Mouse (Mus musculus) CH12.LX (cell line): ENCODE measurements around the gene Rxfp3. TPM values are rescaled to one million over a fixed set of nuclear protein-coding genes. Genes with fewer than 3 reads are reported as not detected.

Experiments used
- DNase-seq: peaks from one replicate; pipeline ENCODE4 v3.0.0-alpha.2; 2013; ENCODE audit errors: extremely low read depth
- H3K27ac ChIP-seq: 2 replicates; pipeline ENCODE4 v1.5.1; 2012; ENCODE audit warnings: low read depth, mild to moderate bottlenecking, control low read depth, moderate library complexity; ENCODE audit not compliant: insufficient read depth
- H3K27me3 ChIP-seq: replicated peaks from 2 replicates; pipeline ENCODE3; 2012; ENCODE audit warnings: inconsistent platforms
- H3K36me3 ChIP-seq, 2 experiments: replicated peaks in 1 of 2; 2 replicates each; pipeline versions ENCODE3 to v1.6.1; 2012; ENCODE audit warnings: inconsistent platforms in 1 of 2, low read length in 1 of 2, mild to moderate bottlenecking in 1 of 2, mixed read lengths in 1 of 2, moderate library complexity in 1 of 2; ENCODE audit not compliant: control insufficient read depth in 1 of 2, insufficient read depth in 1 of 2
- H3K4me1 ChIP-seq, 2 experiments: 2 replicates each; pipeline ENCODE4 v1.6.1; 2012; ENCODE audit warnings: inconsistent platforms in 1 of 2, moderate library complexity in 1 of 2; ENCODE audit not compliant: insufficient read depth in 2 of 2, control insufficient read depth in 1 of 2
- H3K4me2 ChIP-seq: 2 replicates; pipeline ENCODE4 v1.6.1; 2012; ENCODE audit warnings: low read depth, mild to moderate bottlenecking, control low read depth; ENCODE audit not compliant: poor library complexity, insufficient read depth, severe bottlenecking
- H3K4me3 ChIP-seq, 3 experiments: fragments of 150-350 bp in 1 of 3; sonication (generic) in 1 of 3; replicated peaks in 1 of 3; 2 replicates each; pipeline versions ENCODE3 to v1.5.1; 2011 to 2012; ENCODE audit warnings: low read depth in 2 of 3, low read length in 2 of 3, mild to moderate bottlenecking in 2 of 3, moderate library complexity in 2 of 3, control low read depth in 1 of 3, improper control_type of control experiment in 1 of 3, inconsistent platforms in 1 of 3, mixed read lengths in 1 of 3; ENCODE audit not compliant: poor library complexity in 1 of 3
- H3K79me2 ChIP-seq: replicated peaks from 2 replicates; pipeline ENCODE4 v1.6.1; 2012; ENCODE audit warnings: mild to moderate bottlenecking, moderate library complexity; ENCODE audit not compliant: control insufficient read depth, poor library complexity, insufficient read depth, severe bottlenecking; ENCODE audit errors: extremely low read depth
- H3K9ac ChIP-seq: 2 replicates; pipeline ENCODE4 v1.6.1; 2012; ENCODE audit warnings: low read depth, mild to moderate bottlenecking, control low read depth, moderate library complexity; ENCODE audit not compliant: insufficient read depth
- H3K9me3 ChIP-seq: replicated peaks from 2 replicates; pipeline ENCODE3; 2012; ENCODE audit warnings: low read length, inconsistent platforms, mixed read lengths
- BHLHE40 ChIP-seq: IDR thresholded peaks from 2 replicates; pipeline ENCODE4 v1.6.1; 2011; ENCODE audit warnings: mild to moderate bottlenecking, low read depth, low read length, improper control_type of control experiment
- CHD2 ChIP-seq: IDR thresholded peaks from 2 replicates; pipeline ENCODE4 v1.6.1; 2011; ENCODE audit warnings: low read length, improper control_type of control experiment
- CTCF ChIP-seq, 2 experiments: IDR thresholded peaks in 1 of 2; conservative IDR thresholded peaks in 1 of 2; 2 replicates each; pipeline ENCODE4 v1.5.1; 2011 to 2012; ENCODE audit warnings: low read depth in 2 of 2, low read length in 2 of 2, improper control_type of control experiment in 1 of 2, inconsistent platforms in 1 of 2, mild to moderate bottlenecking in 1 of 2, moderate library complexity in 1 of 2
- E2F4 ChIP-seq: IDR thresholded peaks from 2 replicates; pipeline ENCODE4 v1.6.1; 2011; ENCODE audit warnings: low read depth, low read length, improper control_type of control experiment; ENCODE audit not compliant: insufficient replicate concordance
- EP300 ChIP-seq: IDR thresholded peaks from 2 replicates; pipeline ENCODE4 v1.6.1; 2011; ENCODE audit warnings: low read length, improper control_type of control experiment
- ETS1 ChIP-seq: conservative IDR thresholded peaks from 2 replicates; pipeline ENCODE4 v1.6.1; 2012; ENCODE audit warnings: low read depth, mild to moderate bottlenecking, inconsistent platforms, low read length, improper control_type of control experiment, moderate library complexity
- GABPA ChIP-seq: IDR thresholded peaks from 2 replicates; pipeline ENCODE4 v1.6.1; 2012; ENCODE audit warnings: low read depth, low read length, improper control_type of control experiment, inconsistent platforms; ENCODE audit not compliant: insufficient replicate concordance
- JUN ChIP-seq: IDR thresholded peaks from 2 replicates; pipeline ENCODE4 v1.6.1; 2011; ENCODE audit warnings: low read depth, mild to moderate bottlenecking, low read length, improper control_type of control experiment, moderate library complexity; ENCODE audit not compliant: insufficient read depth
- KAT2A ChIP-seq: IDR thresholded peaks from 2 replicates; pipeline ENCODE4 v1.6.1; 2012; ENCODE audit warnings: low read length, improper control_type of control experiment, inconsistent platforms; ENCODE audit not compliant: insufficient replicate concordance
- MAFK ChIP-seq: IDR thresholded peaks from 2 replicates; pipeline ENCODE4 v1.6.1; 2011; ENCODE audit warnings: low read length, improper control_type of control experiment; ENCODE audit not compliant: insufficient replicate concordance
- MXI1 ChIP-seq: IDR thresholded peaks from 2 replicates; pipeline ENCODE4 v1.6.1; 2011; ENCODE audit warnings: mild to moderate bottlenecking, low read depth, low read length, improper control_type of control experiment
- MYC ChIP-seq: IDR thresholded peaks from 2 replicates; pipeline ENCODE4 v1.6.1; 2011; ENCODE audit warnings: low read depth, mild to moderate bottlenecking, improper control_type of control experiment, low read length
- NELFE ChIP-seq: IDR thresholded peaks from 2 replicates; pipeline ENCODE4 v1.6.1; 2011; ENCODE audit warnings: low read depth, low read length, improper control_type of control experiment
- PAX5 ChIP-seq: IDR thresholded peaks from 2 replicates; pipeline ENCODE4 v1.6.1; 2012; ENCODE audit warnings: low read length, inconsistent platforms, mixed read lengths
- POLR2A ChIP-seq: IDR thresholded peaks from 2 replicates; pipeline ENCODE4 v1.6.1; 2011; ENCODE audit warnings: low read depth, mild to moderate bottlenecking, improper control_type of control experiment, low read length
- RCOR1 ChIP-seq: conservative IDR thresholded peaks from 2 replicates; pipeline ENCODE4 v1.6.1; 2012; ENCODE audit warnings: low read depth, mild to moderate bottlenecking, inconsistent platforms, low read length, improper control_type of control experiment
- SIN3A ChIP-seq: IDR thresholded peaks from 2 replicates; pipeline ENCODE4 v1.6.1; 2012; ENCODE audit warnings: low read length, improper control_type of control experiment, inconsistent platforms
- SMC3 ChIP-seq: IDR thresholded peaks from 2 replicates; pipeline ENCODE4 v1.6.1; 2011; ENCODE audit warnings: low read depth, low read length, improper control_type of control experiment
- TBP ChIP-seq: conservative IDR thresholded peaks from 2 replicates; pipeline ENCODE4 v1.6.1; 2011; ENCODE audit warnings: low read depth, low read length, improper control_type of control experiment
- TCF12 ChIP-seq: IDR thresholded peaks from 2 replicates; pipeline ENCODE4 v1.6.1; 2014; ENCODE audit warnings: low read depth, mild to moderate bottlenecking, inconsistent platforms, low read length, improper control_type of control experiment
- UBTF ChIP-seq: IDR thresholded peaks from 2 replicates; pipeline ENCODE4 v1.6.1; 2012; ENCODE audit warnings: low read depth, mild to moderate bottlenecking, inconsistent platforms, low read length, improper control_type of control experiment, moderate library complexity
- USF2 ChIP-seq: conservative IDR thresholded peaks from 2 replicates; pipeline ENCODE4 v1.6.1; 2011; ENCODE audit warnings: low read depth, low read length, improper control_type of control experiment
- dilution Hi-C: fragments of 300-500 bp; cut with MboI; formaldehyde crosslinking; loops from 2 replicates; pipeline ENCODE4 v1.14.3; 2020; ENCODE audit warnings: low sequenced_read_pairs; ENCODE audit not compliant: extremely low pct_unique_long_range_greater_than_20kb, extremely low pct_ligation_motif_present
- in situ Hi-C: fragments of 300-500 bp; cut with MboI; formaldehyde crosslinking; loops from 3 replicates; pipeline ENCODE4 v1.14.3; 2019; ENCODE audit warnings: low sequenced_read_pairs, low pct_ligation_motif_present, low pct_unique_long_range_greater_than_20kb, mixed read lengths
- polyA plus RNA-seq: library from polyadenylated mRNA; unstranded; fragments of >175 nt; gene quantifications from 2 replicates; pipeline ENCODE4 v1.2.1, GENCODE M21; 2012; ENCODE audit warnings: low read depth; ENCODE audit not compliant: insufficient read length
- total RNA-seq, 2 experiments: library from RNA; depleted of rRNA; stranded (reverse); fragments of 300-350 nt in 1 of 2; fragments of >200 nt in 1 of 2; gene quantifications; 2 replicates each; pipeline ENCODE4 v1.2.3; 2012 to 2014

Gene Rxfp3
- total and polyA plus RNA-seq, 3 experiments, result not detected

- Histone ChIP-seq H3K9me3 (no peaks in the 10 kb centered on the region), H3K9ac (no peak overlapping the region), H3K79me2 (no peaks in the 10 kb centered on the region)
- TF ChIP-seq POLR2A (no peak), KAT2A (no peak), UBTF (no peak), EP300 (no peak), CHD2 (no peak), BHLHE40 (no peak), MYC (no peak), USF2 (no peak), JUN (no peak), TBP (no peak), CTCF (conservative IDR thresholded peaks at IDR 0.05 in 1 of 2, IDR thresholded peaks at IDR 0.05 in 1 of 2; ENCODE audit: low read depth in 2 of 2, low read length in 2 of 2) (no peak), E2F4 (no peak), GABPA (no peak)
- TF ChIP-seq, all 38 proteins: peak for 0
- peaks cover 0 to 13% of the 10 kb centered on the region in 2 experiments; a peak in 3 of 4 replicates for H3K4me1 ChIP-seq
- in situ Hi-C loops (no loop called here), dilution Hi-C loops (no loop called here)
- no peaks in the 10 kb centered on the region for H3K36me3 ChIP-seq
- no peak overlapping the region for H3K27ac ChIP-seq
- no peak overlapping the region for H3K4me2 ChIP-seq
- no peak overlapping the region for H3K4me3 ChIP-seq
- no peak for DNase-seq
- no peaks in the 10 kb centered on the region for H3K27me3 ChIP-seq
Measured at GRCm38 (mm10) chr15:11053678-11054439, 16.1 kb upstream of the Rxfp3 start.

- in situ Hi-C loops (no loop called here), dilution Hi-C loops (no loop called here)
- TF ChIP-seq TBP (no peak), SMC3 (no peak), USF2 (no peak), UBTF (no peak), ETS1 (no peak), TCF12 (no peak), JUN (no peak), RCOR1 (no peak), MXI1 (no peak), GABPA (no peak), SIN3A (no peak), NELFE (no peak), MAFK (no peak), PAX5 (no peak), KAT2A (no peak)
- Histone ChIP-seq H3K27ac (no peak overlapping the region), H3K9me3 (no peaks in the 10 kb centered on the region), H3K27me3 (no peaks in the 10 kb centered on the region), H3K79me2 (no peaks in the 10 kb centered on the region), H3K36me3 (no peaks in the 10 kb centered on the region), H3K4me2 (no peak overlapping the region), H3K9ac (no peak overlapping the region), H3K4me1 (peaks cover 7 to 12% of the 10 kb centered on the region in 2 experiments; a peak in 2 of 4 replicates), H3K4me3 (no peak overlapping the region)
- no peak for DNase-seq
Measured at GRCm38 (mm10) chr15:11042828-11043227, 5.0 kb upstream of the Rxfp3 start.
